14 mouse cellular contexts compared by ENCODE assay signal in the genomic region with DNA sequence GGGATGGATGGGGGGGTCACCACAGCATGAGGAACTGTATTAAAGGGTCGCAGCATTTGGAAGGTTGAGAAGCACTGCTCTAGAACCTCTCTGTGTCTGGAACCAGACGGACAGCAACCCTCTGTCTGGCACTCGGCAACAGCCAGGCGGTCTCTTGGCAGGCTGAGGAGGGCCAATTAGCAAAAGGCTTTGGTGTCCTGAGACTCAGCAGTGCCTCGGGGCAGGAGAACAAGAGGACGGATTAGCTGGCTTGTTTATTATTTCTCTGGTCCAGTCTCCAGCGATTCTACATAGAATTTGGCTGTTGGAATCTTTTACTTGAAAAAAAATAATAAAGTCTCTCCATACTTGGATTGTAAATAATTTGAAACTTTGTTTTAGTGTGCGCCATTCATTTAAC.
DNase-seq lines count a peak whose midpoint lies in the region; ATAC-seq and TF ChIP-seq lines count a peak whose summit lies in the region.
"Had no signal": no experiment of that assay in that cellular context is flagged by ENCODE, and none has a peak within 500 bp of the region (broad histone marks: within the 10 kb centered on the region; RNA-seq: fewer than 3 reads in every experiment).

No protein-coding gene starts in this region.

- no peak for ATAC-seq in erythroid progenitor cell, adult 5-6 weeks (replicated peaks; ENCODE audit: low FRiP score, poor library complexity, severe bottlenecking)
- ATAC-seq: intestine, postnatal 0 days had no signal

- whole genome bisulfite sequencing in cerebellum, adult 2 months: 19% methylated on average over 8 of the region's 8 CpGs
- WGBS in embryonic facial prominence, embryonic 10.5 days: 36% methylated on average over 8 of the region's 8 CpGs

- H3K9me3 ChIP-seq in embryonic facial prominence, embryonic 10.5 days: no peaks in the 10 kb centered on the region
- H3K9me3 ChIP-seq: embryonic facial prominence, embryonic 13.5 days; heart, embryonic 12.5 days had no signal

- no peaks in the 10 kb centered on the region for H3K36me3 ChIP-seq in embryonic facial prominence, embryonic 10.5 days (replicated peaks)
- H3K36me3 ChIP-seq: embryonic facial prominence, embryonic 13.5 days; heart, embryonic 12.5 days had no signal

- TF ChIP-seq CTCF in cerebellum, adult 2 months (IDR thresholded peaks at IDR 0.05; ENCODE audit: borderline replicate concordance, insufficient read depth, low read depth, low read length): no peak

- DNase-seq in layer of hippocampus, adult 11-12 months (ENCODE audit: low spot score): peak; percentile 7
- DNase-seq in layer of hippocampus, adult 9-11 months: no peak
- DNase-seq in brain, adult 2 months (ENCODE audit: low read depth, low spot score): peak; percentile 22
- peak; percentile 11 to 26 for DNase-seq in cerebellum, adult 2 months
- DNase-seq in embryonic facial prominence, embryonic 10.5 days (ENCODE audit: low spot score): peak; percentile 20
- DNase-seq in kidney, adult 11 months: no peak
- DNase-seq: gastrocnemius, postnatal 25 days; heart, postnatal 4 days; kidney, postnatal 36 days had no signal

- H3K27me3 ChIP-seq in cerebellum, adult 2 months (ENCODE audit: control insufficient read depth, insufficient read depth, low read length): no peaks in the 10 kb centered on the region; the same call in 1 of the 2 replicates
- H3K27me3 ChIP-seq in embryonic facial prominence, embryonic 10.5 days (replicated peaks; ENCODE audit: low read depth, poor library complexity, severe bottlenecking): no peaks in the 10 kb centered on the region
- H3K27me3 ChIP-seq: embryonic facial prominence, embryonic 13.5 days; megakaryocyte, embryonic 14.5 days had no signal

- no peak overlapping the region for H3K27ac ChIP-seq in cerebellum, adult 2 months (ENCODE audit: insufficient read depth, low read length)
- no peak overlapping the region for H3K27ac ChIP-seq in embryonic facial prominence, embryonic 10.5 days (replicated peaks)
- H3K27ac ChIP-seq: embryonic facial prominence, embryonic 13.5 days had no signal

- no peak overlapping the region for H3K4me3 ChIP-seq in cerebellum, adult 2 months (replicated peaks; ENCODE audit: insufficient read depth, low read depth, low read length)
- H3K4me3 ChIP-seq in embryonic facial prominence, embryonic 10.5 days: no peak overlapping the region
- H3K4me3 ChIP-seq: embryonic facial prominence, embryonic 13.5 days; heart, embryonic 12.5 days had no signal

- H3K4me1 ChIP-seq in cerebellum, adult 2 months (ENCODE audit: control insufficient read depth, insufficient read depth, low read length): no peaks in the 10 kb centered on the region
- peaks cover 5% of the 10 kb centered on the region; the same call in 1 of the 2 replicates for H3K4me1 ChIP-seq in embryonic facial prominence, embryonic 10.5 days
- H3K4me1 ChIP-seq: embryonic facial prominence, embryonic 13.5 days; heart, embryonic 12.5 days; megakaryocyte, embryonic 14.5 days had no signal

- no peak for TF ChIP-seq POLR2A in cerebellum, adult 2 months (IDR thresholded peaks at IDR 0.05; ENCODE audit: borderline replicate concordance, insufficient read depth, low read length)

Comparison
In these comparisons a context has a peak if more than half of its experiments do, and no peak if none do; other contexts are left out.
1. DNase-seq: peak in layer of hippocampus, adult 11-12 months (single experiment), brain, adult 2 months (single experiment), cerebellum, adult 2 months (2 of 2) and embryonic facial prominence, embryonic 10.5 days (single experiment); none in layer of hippocampus, adult 9-11 months (single experiment) and kidney, adult 11 months (single experiment).